Mouse (Mus musculus): ENCODE data around the gene Clip2.
A peak's percentile ranks its signal among the peaks of the same experiment; 100 is the strongest.
"Not testable (repeated sequence)": the region's sequence is repeated elsewhere in the genome, so short reads cannot be mapped to it uniquely, and the experiment has no call there.

Gene Clip2

GRCm38 (mm10) chr5:134458416-134458815, 93.8 kb downstream of the Clip2 start:
- DNase-seq (ENCODE audit: low spot score) = no peak

DNA sequence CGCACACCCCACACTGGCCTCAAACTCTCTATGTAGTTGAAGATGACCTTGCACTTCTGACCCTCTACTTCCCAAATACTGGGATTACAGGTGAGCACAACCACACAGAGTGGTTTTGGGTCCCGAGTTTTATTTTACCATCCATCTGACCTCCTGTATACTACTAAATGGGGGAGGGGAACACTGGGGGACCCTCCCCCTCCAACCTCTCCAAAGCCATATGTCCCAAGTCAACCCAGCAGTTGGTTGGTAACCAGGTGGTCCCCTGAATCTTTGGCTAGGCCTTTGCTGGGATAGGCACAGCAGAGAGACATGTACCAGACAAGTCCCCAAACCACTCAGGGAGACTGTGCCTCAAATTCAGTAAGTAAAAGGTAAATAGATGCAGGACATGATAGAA, 94.9 kb downstream of the Clip2 start:
- DNase-seq (ENCODE audit: low spot score) = no peak

GRCm38 (mm10) chr5:134456503-134456962, 95.7 kb downstream of the Clip2 start, which contains the start of gene Gtf2ird1:
TSS of gene Gtf2ird1 (minus strand) at chr5:134456716.
- DNase-seq (ENCODE audit: low spot score) = peak; percentile 85

DNA sequence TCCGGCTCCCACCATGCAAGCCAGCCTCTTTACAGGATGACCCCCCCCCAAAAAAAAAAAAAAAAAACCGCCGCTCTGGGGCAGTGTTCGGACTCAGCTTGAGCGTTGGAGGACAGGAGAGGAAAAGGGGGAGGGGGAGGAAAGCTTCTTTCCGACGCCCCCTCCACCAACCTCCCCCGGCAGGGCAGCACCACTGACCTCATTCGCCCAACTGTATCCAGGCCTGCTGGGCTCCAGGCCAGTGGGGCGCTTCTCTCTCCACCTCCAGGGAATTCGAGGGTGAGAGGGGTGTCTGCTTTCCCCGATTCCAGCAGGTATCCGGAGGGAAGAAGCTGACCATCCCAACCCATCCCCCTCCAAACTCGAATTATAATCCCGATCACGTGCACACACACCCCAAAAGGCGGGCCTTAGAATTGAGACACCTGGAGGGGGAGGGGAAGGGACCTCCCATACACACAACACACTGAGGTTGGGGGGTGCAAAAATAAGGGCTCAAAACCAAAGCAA, 96.3 kb downstream of the Clip2 start:
- DNase-seq (ENCODE audit: low spot score) = peak; percentile 73

- peak; percentile 46 for DNase-seq (ENCODE audit: low spot score)
Measured at GRCm38 (mm10) chr5:134455186-134455895, 96.9 kb downstream of the Clip2 start.

DNA sequence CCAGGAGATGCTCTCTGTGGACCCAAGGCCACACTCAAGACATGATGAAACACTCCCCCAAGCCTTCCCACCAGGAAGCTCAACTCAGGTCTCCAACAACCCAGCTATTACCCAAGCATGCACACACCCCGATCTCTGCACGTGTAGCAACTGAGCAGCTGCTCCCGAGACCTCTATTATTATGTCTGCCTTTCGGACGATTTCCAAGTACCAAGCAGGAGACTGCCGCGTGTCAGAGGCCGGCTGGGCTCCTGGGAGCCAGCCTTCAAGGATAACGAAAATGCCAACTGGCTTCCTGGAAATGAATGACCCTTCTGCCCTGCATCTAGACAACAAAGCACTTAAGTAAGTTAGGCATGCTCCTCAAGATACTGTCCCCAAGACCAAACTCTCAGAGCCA, 97.8 kb downstream of the Clip2 start:
- no peak for DNase-seq (ENCODE audit: low spot score)

DNA sequence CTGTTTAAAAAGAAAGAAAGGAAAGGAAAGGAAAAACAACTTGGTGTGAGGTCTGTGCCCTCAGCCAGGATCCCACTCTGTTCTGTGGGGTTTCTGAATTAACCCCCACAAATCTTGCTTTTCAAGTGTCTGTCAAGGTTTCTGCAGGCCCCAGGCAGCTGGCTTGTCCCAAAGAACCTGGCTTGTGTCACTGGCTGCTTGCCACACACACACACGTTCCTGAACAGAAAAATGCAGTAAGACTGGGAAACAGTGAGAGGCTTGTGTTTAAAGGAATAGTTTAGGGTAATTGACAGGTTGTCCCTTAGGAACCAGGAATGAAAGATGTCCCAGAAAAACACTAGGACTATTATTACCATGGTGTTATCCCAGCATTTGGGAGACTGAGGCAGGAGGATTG, 98.7 kb downstream of the Clip2 start:
- DNase-seq (ENCODE audit: low spot score) = no peak

DNA sequence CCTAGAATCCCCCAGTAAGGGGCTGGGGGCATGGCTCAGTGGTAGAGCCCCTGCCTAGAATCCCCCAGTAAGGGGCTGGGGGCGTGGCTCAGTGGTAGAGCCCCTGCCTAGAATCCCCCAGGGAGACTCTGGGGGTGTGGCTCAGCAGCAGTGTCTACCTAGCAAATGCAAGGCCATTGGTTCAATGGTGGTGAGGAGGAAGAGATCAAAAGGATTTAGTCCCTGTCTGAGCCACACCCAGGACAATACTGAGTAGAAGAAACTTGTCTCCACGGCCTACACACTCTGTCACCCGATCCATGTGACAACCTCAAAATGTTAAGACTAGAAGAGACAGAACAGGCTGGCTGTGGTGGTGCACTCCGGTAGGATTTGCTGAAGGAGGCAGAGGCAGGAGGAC, 105.5 kb downstream of the Clip2 start:
- DNase-seq (ENCODE audit: low spot score) = not testable (repeated sequence)

- no peak for DNase-seq (ENCODE audit: low spot score)
Measured at GRCm38 (mm10) chr5:134445895-134446294, 106.3 kb downstream of the Clip2 start.

GRCm38 (mm10) chr5:134445208-134445831, 106.9 kb downstream of the Clip2 start:
- no peak for DNase-seq (ENCODE audit: low spot score)

DNA sequence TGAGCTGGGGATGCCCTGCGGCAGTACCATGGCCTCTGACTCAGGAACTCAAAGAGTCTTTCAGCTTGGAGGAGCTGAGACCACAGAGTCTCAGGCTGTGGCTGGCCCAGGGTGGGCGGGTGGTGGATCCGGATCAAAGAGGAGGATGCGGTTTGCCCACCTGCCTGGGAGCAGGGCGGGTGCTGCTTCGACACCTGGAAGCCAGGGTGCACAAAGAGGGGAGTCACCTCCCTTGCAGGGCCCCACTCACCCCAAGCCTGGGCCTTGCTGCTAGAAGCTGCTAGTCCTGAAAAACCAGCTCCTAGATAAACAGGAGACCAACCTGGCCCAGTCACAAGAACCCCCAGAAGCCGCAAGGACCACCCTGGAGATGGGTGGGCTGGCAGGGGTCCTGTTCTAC, 107.8 kb downstream of the Clip2 start:
- no peak for DNase-seq (ENCODE audit: low spot score)

- no peak for DNase-seq (ENCODE audit: low spot score)
Measured at GRCm38 (mm10) chr5:134442066-134442465, 110.2 kb downstream of the Clip2 start.

DNA sequence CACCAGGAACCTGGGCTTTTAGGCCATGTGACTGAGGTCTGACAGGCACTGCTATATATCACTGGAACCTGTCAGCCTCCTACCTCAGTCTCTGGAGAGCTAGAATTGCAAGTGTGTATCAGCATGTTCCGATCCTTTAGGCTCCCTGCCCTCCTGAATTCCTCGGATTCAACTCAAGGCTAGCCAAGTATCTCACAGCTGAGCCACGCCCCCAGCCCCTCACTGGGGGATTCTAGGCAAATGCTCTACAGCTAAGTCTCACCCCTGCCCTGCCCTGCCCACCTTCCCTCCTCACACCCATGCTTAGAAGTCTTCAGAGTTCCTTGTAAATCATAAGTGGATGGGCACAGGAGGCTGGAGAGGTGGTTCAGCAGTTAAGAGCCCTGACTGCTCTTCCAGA, 111.1 kb downstream of the Clip2 start:
- DNase-seq (ENCODE audit: low spot score) = no peak

DNA sequence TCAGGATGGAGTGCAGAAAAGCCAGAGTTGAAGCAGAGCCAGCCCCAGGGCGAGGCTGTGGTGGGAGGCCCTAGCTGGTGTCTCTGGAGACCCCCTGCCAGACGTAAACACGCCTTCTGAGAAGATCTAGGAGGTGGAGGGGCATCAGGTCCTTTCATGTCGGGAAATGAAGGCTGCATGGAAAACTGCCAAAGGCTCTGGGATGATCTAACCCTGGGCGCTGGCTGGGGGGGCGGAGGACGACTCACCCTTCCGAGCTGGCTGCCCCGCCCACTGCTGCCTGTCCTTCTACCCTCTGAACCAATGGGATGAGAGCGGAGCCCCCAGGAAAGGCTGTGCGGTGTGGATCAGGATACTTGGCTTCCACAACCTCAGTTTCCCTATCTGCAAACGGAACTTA, 112.1 kb downstream of the Clip2 start:
- DNase-seq (ENCODE audit: low spot score) = no peak

- DNase-seq (ENCODE audit: low spot score) = no peak
Measured at GRCm38 (mm10) chr5:134439481-134439880, 112.8 kb downstream of the Clip2 start.

Data from yolk sac, embryonic 10.5 days (tissue).